Mouse (Mus musculus) left cerebral cortex, postnatal 14 days (tissue): Measurements from ENCODE around the gene Nudt4. TPM values are rescaled to one million over a fixed set of nuclear protein-coding genes. Genes with fewer than 3 reads are reported as not detected.

Source experiments
- DNase-seq, 2 experiments: peaks; one replicate each; pipeline ENCODE4 v3.0.0; 2021 to 2022; ENCODE audit warnings: low spot score in 2 of 2, mixed read lengths in 1 of 2
- intact Hi-C: fragments of 180-260 bp; cut with DNase I; formaldehyde crosslinking; loops from one replicate; pipeline ENCODE4 v1.15.1; 2025
- total RNA-seq, 2 experiments: library from RNA; stranded (reverse); gene quantifications; 2 replicates each; pipeline ENCODE4 v1.2.3; 2021

Gene Nudt4
- total RNA-seq, 2 experiments from 2014 or later: 185 to 192 TPM

DNA sequence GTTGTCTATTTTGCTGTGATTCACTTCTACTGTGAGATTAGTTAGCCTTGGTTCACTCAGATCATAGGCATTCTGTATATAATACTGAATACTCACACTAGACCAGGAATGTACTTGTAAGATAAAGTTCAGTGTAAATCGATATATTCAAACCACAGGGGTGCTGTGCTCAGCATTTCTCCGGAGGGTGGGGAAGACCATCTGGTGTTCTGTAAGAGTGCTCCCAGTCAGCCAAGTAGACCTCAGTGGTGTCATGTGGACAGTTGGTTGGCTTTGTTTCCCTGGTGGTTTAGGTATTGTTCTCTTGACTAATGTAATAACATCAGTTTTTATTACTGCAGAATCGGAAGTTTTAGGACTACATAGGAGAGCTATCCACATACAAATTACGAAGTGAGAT, 18.9 kb downstream of the Nudt4 start:
- intact Hi-C loops: no loop called here
- no peak for DNase-seq

DNA sequence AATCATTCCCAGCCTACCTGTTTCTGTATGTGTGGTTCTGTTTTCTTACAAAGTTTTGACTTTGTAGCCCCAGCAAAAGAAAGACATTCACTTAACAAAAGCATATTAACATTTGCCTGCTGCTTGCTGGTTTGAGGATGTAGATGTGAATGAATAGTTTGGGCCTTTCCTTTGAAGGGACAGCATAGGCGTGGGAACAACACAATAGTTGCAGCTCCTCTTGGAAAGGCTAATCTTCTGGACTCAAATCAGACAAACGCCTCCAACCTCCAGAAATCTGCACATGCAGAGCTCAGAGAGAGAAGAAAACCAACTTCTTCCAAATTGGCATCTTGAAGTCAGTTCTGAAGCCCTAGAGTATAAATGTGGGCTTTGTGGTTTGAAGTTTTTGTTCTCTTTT, 19.3 kb downstream of the Nudt4 start:
- DNase-seq: no peak
- intact Hi-C loops: no loop called here

DNA sequence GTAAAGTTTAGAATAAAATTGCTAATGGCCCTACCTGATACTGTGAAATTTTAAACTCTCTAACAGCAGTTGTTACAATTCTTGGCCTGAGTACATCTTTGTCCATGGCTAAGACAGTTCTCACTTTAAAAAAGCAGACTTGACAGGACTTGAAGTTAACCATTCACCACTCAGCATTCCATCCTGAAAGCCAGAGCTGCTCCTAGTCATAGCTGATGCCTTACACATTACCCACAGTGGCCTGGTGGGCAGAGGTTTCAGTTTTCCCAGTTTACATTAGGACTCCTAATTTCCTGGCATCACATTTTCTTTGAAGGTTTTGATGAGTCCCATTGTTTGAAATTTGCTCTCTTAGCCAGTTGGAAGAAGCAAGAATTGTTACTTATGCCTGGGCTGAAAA, 19.9 kb downstream of the Nudt4 start:
- intact Hi-C loops: no loop called here
- DNase-seq: no peak

DNA sequence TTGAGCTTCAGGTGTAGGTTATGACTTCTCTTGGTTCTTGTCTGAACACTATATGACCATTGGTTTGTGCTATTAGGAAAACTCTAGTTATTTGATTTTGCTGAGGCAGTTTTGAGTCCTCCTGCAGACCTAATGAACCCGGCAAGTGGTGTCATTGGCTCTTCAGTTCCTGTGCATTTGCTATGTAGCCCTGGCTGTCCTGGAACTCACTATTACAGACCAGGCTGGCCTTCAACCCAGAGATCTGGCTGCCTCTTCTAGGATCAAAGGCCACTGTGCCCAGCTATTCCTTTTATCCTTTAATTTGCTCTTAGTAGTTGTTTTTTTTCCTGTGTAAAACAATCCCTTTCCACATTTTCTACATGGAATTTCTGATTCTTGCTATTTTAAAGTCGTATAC, 20.6 kb downstream of the Nudt4 start:
- intact Hi-C loops: no loop called here
- DNase-seq: no peak

DNA sequence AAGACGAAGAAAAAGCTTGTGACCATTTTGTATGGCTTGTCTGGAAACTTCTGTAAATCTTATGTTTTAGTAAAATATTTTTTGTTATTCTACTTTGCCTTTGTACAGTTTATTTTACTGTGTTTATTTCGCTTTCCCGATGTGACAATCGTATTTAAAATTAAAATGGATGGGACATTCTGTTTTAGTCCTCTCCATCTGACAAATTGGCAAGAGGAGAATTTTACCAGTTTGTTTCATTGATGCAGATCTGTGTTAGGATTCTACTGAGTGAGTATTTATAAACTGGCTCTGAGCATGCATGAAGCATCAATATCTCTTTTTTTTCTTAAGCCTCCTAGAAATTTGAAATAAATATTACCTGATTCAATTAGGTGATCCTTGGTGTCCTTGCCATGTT, 21.0 kb downstream of the Nudt4 start:
- DNase-seq: no peak
- intact Hi-C loops: no loop called here

DNA sequence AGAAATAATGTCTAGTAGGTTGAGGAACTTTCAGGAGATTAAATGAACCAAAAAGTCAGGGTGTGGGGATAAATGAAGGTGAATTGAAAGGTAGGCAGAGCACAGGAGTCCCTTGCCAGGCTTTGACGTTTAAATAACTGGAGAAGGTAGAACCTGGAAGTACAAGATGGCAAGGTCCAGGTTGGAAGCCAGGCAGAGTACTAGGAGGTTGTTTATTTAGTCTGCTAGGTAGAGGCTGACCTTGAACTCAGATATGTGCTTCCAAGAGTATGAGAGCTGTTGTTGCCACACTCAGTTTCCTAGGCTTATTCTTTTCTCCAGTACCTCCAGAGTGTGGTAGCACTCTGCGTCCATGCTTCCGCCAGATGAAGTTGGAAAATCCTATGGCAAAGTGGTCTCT, 24.1 kb downstream of the Nudt4 start:
- DNase-seq: no peak
- intact Hi-C loops: no loop called here

DNA sequence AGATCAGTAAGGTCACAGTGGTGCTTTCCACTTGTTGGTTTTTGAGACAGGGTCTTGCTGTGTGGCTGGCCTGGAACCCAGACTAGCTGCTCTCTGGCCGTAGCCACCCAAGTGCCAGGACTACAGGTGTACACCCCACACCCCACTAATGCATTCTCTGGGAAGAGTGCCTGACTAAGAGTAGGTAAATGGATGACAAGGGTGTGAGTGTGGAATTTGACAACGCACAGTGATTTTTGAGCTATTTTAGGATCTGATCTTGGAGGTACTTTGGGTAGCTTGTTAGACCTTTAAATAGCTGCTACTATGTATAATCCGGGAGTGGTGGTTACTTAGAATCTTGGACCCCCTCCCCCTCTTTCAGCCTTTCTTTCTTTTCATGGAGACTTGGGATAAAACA, 24.7 kb downstream of the Nudt4 start:
- intact Hi-C loops: no loop called here
- no peak for DNase-seq

DNA sequence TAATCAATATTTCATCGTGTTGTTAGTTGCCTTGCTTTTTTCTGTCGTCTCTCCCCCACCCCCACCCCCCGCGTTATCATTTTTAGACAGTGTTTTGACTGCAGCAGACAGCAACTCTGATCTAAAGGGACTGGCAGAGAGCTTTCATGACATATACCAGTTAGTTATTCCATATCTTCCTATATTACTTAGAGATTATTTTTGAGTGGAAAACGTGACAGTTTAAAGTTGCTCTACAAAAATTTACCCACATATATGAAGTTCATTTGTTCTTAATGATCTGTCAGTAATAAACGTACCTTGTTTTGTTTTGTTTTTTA, 27.8 kb downstream of the Nudt4 start:
- no peak for DNase-seq
- intact Hi-C loops: no loop called here

DNA sequence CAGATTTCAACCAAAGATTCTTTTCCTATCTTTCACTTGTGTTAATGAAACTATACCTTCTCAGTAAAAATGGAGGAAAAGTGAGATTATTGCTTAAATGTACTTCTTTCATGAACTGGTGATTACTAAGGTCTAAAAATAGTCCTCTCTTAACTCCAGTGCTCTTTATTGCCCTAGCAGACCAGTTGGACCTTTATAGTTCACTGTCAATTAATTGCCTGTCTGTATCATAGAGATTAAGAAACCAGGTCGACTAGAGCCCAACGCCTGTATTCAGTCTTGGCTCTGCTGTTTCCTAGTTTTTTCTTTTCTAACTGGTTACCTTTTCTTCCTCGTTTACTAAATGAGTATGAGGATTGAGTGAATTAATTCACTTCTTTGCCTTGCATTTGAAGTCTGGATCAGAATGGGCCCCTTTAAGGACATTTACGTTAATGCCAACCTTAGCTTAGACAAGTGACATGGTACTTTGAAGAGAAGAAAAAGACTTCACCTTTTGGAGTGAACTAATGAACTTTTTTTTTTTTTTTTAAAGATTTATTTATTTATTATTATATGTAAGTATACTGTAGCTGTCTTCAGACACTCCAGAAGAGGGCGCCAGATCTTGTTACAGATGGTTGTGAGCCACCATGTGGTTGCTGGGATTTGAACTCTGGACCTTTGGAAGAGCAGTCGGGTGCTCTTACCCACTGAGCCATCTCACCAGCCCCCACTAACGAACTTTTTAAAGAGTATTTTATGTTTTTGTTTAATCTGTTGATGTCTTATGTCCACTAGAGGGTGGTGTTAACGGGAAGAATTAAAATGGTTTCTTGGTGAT, 28.3 kb downstream of the Nudt4 start:
- DNase-seq: no peak
- intact Hi-C loops: no loop called here

DNA sequence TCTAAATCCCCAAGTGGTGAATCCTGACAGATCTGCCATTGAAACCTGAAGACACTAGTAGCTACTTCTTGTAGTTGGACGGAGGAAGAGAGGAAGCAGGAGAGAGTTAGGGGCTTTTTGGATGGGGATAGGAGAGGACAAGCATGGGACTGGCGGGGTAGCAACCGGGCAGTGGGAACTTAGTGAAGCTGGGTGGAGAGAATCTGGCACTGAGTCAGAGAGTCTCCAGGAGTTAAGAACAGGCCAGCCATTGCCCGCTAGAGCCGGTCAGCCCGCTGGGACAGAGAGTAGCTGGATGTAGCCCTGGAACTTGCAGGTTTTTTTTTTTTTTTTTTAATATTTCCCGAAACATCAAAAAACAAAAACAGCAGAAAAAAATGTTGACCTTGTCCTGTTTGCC, 30.6 kb downstream of the Nudt4 start:
- intact Hi-C loops: no loop called here
- DNase-seq: no peak

DNA sequence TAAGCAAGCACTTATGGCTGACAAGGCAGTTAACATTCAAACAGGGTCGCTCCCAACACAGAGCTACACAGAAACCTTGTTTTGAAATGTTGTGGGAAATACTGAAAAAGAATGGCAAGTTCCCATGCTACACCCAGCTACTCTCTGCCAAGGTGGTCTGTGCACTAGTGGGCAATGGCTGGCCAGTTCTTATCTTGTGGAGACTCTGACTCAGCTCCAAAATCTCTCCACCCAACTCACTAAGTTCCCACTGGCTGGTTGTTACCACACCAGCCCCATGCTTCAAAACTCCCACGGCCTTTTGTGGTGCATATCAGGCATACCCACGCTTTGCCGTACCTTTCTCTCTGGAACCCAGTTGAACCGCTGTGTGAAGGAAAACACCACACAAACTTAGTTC, 31.0 kb downstream of the Nudt4 start:
- DNase-seq: no peak
- intact Hi-C loops: no loop called here

DNA sequence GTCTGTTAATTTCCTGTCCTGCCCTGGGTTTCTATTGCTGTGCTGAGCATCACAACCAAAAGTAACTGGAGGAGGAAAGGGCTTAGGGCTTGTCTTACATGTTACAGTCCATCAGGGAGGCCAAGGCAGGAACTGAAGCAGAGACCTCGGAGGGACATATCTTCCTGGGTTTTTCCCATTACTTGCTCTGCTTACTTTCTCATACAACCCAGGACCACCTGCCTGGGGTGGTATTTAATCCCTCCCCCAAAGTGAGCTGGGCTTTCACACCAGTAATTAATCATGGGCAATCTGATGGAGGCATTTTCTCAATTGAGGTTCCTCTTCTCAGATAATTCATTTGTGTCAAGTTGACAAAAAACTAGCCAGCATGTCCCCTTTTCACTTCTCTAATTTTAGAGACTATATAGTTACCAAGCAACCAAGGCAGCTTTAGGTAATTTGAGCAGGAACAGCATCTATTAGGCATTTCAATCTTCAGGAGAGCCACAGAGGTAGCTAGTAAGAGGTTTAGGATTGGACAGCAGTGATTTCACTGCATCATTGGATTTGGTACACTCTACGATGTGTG, 33.3 kb downstream of the Nudt4 start:
- no peak for DNase-seq
- intact Hi-C loops: no loop called here

DNA sequence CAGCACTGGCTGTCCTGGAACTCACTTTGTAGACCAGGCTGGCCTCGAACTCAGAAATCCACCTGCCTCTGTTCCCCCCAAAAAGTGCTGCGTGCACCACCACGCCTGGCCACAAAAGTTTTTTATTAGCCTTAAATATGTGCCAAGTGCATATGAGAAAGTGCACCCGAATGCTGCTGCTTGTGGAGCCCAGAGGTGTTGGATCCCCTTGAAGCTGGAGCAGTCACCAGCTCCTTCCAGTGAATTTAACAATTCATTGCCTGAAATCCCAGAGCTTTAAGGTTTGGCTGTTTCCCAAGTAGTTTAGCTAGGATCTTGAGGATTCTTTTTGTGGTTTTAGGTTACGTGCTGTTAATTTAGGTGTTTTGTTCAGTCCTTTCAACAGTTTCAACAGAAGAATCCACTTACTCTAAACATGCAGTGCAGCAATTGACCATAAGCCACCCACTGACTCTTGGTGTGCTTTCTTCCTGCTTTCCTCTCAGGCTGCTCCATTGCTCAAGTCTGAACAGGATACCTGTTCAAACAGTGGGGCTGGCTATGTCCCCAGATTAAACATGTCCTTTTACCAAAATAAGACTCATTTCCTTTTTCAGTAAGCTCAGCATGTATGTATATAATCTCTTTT, 37.3 kb downstream of the Nudt4 start:
- DNase-seq: no peak
- intact Hi-C loops: no loop called here

DNA sequence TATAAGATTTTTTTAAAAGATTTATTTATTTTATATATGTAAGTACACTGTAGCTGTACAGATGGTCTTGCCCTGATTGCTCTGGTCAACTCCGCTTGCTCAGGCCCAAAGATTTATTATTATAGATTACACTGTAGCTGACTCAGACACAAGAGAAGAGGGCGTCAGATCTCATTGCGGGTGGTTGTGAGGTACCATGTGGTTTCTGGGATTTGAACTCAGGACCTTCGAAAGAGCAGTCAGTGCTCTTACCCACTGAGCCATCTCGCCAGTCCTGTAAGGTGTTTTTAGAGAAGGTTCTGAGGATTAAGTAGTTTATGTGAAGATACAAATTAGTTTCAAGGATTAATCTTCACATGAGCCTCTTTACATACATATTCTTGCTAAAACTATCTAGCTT, 38.1 kb downstream of the Nudt4 start:
- DNase-seq: no peak
- intact Hi-C loops: no loop called here

DNA sequence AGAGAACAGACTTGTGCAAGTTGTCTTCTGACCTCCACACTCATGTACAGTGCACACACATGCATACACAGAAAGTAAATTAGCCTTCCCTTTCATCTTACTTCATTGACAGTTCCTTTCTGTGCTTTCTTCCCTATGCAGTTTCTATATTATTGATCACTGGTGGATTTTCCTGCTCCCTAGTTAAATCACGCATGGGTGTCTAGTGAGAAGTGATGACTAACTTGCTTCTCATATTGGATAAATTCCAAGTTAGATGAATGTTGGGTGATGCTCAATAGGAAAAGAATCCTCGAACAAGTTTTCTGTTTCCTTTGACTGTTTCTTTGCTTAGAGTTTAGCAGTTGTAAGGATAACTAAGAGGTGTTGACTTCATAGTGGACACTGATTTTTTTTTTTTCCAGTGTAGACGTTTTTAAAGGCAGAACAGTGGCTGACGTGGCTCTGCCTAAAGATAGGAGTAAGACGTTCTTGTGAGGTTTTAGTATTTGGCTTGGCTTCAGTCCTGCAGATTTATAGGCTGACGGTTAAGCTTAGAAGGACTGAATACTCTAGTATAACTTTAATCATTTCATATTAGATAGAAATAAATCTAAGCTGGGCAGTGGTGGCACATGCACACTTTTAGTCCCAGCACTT, 38.8 kb downstream of the Nudt4 start:
- no peak for DNase-seq
- intact Hi-C loops: no loop called here

DNA sequence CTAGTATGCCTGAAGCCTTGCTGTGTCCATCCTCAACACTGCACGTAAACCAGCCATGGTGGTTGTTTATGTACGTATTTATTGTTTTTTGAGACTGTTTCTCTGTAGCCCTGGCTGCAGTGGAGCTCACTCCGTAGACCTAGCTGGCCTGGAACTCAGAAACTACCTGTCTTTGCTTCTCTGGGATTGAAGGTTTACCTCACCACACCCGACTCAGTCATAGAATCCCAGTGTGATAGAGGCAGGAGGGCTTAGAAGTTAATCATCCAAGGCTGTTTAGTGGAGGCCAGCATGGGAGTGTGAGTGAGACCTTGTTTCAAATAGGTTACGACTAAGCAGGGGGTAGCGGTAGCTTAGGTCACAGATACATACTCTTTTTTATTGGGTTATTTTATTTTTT, 46.3 kb downstream of the Nudt4 start:
- intact Hi-C loops: no loop called here

DNA sequence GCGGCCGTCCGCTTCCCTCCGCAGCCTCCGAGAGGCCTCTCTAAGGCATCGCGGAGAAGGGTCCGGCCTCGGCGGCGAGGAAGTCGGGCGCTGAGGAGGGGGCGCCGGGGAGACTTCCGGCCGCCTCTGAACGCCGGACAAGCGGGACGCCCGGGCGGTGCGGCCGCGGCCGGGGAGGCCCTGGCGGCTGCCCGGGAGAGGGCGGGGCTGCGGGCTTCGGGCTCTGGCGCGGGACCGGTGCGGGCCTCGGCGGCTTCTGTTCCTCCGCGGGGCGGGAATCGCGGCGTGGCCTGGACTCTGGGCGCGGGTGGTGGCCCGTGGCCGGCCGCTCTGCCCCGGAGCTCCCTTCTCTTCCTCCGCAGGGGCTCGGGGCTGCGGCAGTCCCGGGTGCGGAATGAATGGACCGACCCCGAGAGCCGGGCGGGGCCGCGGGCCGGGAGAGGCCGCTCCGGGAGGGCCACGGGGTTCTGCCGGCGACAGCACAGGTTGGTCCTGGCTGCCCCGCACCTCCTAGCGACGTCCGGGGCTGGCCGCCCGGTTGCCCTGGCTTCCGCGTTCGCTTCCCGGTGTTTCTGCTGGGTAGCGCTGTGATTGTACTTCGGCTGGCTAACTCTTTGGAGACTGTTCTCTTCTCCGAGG, 48.5 kb downstream of the Nudt4 start:
- intact Hi-C loops: no loop called here
- no peak for DNase-seq

More for the DNA sequence above, 46.3 kb downstream of the Nudt4 start:
- no peak for DNase-seq

DNA sequence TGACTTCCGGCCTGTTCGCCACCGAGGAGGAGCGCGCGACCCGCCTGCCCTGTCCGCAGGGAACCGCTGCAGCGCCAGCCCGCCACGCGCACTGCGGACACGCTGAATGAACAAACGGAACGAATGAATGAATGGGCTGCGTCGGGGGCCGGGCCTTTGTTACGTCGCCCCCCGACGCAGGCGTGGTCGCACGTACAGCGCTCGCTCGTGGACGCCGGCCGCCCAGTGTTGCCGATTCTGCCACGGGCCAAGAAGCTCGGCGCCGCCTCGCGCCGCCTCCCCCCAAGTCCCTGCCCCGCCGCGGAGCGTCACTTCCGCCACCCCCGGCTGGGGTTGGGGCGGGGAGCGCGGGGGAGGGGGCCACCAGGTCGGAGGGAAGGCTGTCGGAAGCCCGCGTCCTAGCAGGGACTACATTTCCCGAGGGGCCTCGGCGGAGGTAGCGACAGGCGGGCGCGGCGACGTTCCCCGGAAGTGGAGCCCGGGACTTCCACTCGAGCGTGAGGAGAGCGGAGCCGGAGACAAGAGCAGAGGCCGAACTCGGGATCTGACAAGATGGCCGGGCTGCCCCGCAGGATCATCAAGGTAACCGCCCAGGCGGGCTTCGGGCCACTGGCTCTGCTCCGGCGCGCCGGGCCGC, 49.2 kb downstream of the Nudt4 start, which contains the start of gene Ube2n:
TSS of gene Ube2n (plus strand) at position 490 of the 637 bp plus-strand sequence.
- DNase-seq: peak; percentile 97 to 98
- intact Hi-C loops: no loop called here

DNA sequence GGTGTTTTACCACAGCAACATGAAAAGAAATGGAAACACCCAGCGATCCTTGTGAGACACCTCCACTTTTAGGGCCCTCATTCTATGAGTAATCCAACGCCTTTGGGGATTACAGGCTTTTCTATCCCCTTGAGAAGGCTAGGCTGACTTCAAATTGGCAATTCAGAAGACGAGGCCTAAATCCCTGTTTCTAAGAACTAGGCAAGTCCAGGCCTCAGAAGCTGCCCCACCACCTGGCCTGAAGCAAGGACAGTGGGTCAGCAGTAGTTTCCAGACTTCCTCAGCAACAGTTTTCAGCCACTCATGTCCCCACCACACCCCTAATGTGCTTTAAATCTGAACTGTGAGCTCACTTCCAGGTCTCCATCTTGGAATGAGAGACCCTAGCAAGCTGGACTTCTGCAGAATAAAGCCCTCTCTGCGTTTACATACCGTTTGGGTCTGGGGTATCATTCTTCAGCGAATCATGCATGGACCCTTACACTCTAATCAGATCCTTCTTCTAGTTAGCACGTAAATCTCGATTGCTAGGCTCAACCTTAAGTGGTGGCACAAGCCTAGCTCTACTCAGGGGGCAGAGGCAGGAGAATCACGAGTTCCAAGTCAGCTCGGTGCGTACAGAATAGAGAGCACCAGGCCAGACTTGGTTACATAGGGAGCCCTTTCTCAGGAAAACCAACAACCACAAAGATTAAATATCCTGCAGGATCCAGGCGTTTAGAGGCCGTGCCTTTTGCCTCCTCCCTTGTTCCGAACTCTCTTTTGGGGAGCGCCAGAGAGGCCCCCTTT, 50.0 kb downstream of the Nudt4 start:
- DNase-seq: no peak
- intact Hi-C loops: no loop called here
